Mouse (Mus musculus): ENCODE results near the gene Map3k4. TPM values are rescaled to one million over a fixed set of nuclear protein-coding genes. Genes with fewer than 3 reads are reported as not detected.

The Map3k4 gene
- total and polyA plus RNA-seq, 3 experiments, result 12.7 to 22.6 (median 20.9) TPM

- DNase-seq (ENCODE audit: extremely low read depth), result no peak
- TF ChIP-seq ELF1 (IDR thresholded peaks at IDR 0.05; ENCODE audit: low read depth, low read length) (no peak), RAD21 (IDR thresholded peaks at IDR 0.05; ENCODE audit: low read depth, low read length) (no peak), CTCF (conservative IDR thresholded peaks at IDR 0.05 in 1 of 2, IDR thresholded peaks at IDR 0.05 in 1 of 2; ENCODE audit: low read depth in 2 of 2, low read length in 2 of 2) (no peak), UBTF (IDR thresholded peaks at IDR 0.05; ENCODE audit: low read depth, low read length) (no peak)
- H3K4me2 ChIP-seq (ENCODE audit: insufficient read depth, low read depth, poor library complexity, severe bottlenecking), result no peak overlapping the region
- H3K4me3 ChIP-seq (replicated peaks in 1 of 3; ENCODE audit: low read depth in 2 of 3, low read length in 2 of 3, poor library complexity in 1 of 3), result no peak overlapping the region
- H3K4me1 ChIP-seq (ENCODE audit: control insufficient read depth in 1 of 2, insufficient read depth in 2 of 2), result peaks cover 14 to 61% of the 10 kb centered on the region in 2 experiments
- H3K36me3 ChIP-seq (replicated peaks in 1 of 2; ENCODE audit: control insufficient read depth in 1 of 2, insufficient read depth in 1 of 2, low read length in 1 of 2), result no peaks in the 10 kb centered on the region
- no peak overlapping the region for H3K27ac ChIP-seq (ENCODE audit: insufficient read depth, low read depth)
- in situ Hi-C loops (cut with MboI; ENCODE audit: low pct_ligation_motif_present, low pct_unique_long_range_greater_than_20kb, low sequenced_read_pairs), result no loop called here
- dilution Hi-C loops (cut with MboI; ENCODE audit: extremely low pct_ligation_motif_present, extremely low pct_unique_long_range_greater_than_20kb, low sequenced_read_pairs), result no loop called here
- H3K79me2 ChIP-seq (replicated peaks; ENCODE audit: control insufficient read depth, extremely low read depth, insufficient read depth, poor library complexity, severe bottlenecking), result no peaks in the 10 kb centered on the region
- H3K9ac ChIP-seq (ENCODE audit: insufficient read depth, low read depth), result no peak overlapping the region
- H3K27me3 ChIP-seq (replicated peaks), result no peaks in the 10 kb centered on the region
- no peaks in the 10 kb centered on the region for H3K9me3 ChIP-seq (replicated peaks; ENCODE audit: low read length)
Observed at GRCm38 (mm10) chr17:12309059-12309458, 9.5 kb downstream of the Map3k4 start.

GRCm38 (mm10) chr17:12307251-12308135 lies 11.1 kb downstream of the Map3k4 start:
- Histone ChIP-seq H3K4me1 (ENCODE audit: control insufficient read depth in 1 of 2, insufficient read depth in 2 of 2) (peaks cover 14 to 59% of the 10 kb centered on the region in 2 experiments), H3K36me3 (replicated peaks in 1 of 2; ENCODE audit: control insufficient read depth in 1 of 2, insufficient read depth in 1 of 2, low read length in 1 of 2) (no peaks in the 10 kb centered on the region), H3K9me3 (replicated peaks; ENCODE audit: low read length) (no peaks in the 10 kb centered on the region), H3K27ac (ENCODE audit: insufficient read depth, low read depth) (peak overlapping the region; percentile 47), H3K27me3 (replicated peaks) (no peaks in the 10 kb centered on the region), H3K4me3 (replicated peaks in 1 of 3; ENCODE audit: low read depth in 2 of 3, low read length in 2 of 3, poor library complexity in 1 of 3) (peak overlapping the region; percentile 18 to 31 (median 29)), H3K4me2 (ENCODE audit: insufficient read depth, low read depth, poor library complexity, severe bottlenecking) (peak overlapping the region; percentile 76), H3K79me2 (replicated peaks; ENCODE audit: control insufficient read depth, extremely low read depth, insufficient read depth, poor library complexity, severe bottlenecking) (no peaks in the 10 kb centered on the region), H3K9ac (ENCODE audit: insufficient read depth, low read depth) (peak overlapping the region; percentile 20)
- peak; percentile 78 for DNase-seq (ENCODE audit: extremely low read depth)
- in situ Hi-C loops (cut with MboI; ENCODE audit: low pct_ligation_motif_present, low pct_unique_long_range_greater_than_20kb, low sequenced_read_pairs), result no loop called here
- dilution Hi-C loops (cut with MboI; ENCODE audit: extremely low pct_ligation_motif_present, extremely low pct_unique_long_range_greater_than_20kb, low sequenced_read_pairs), result no loop called here
- TF ChIP-seq RAD21 (IDR thresholded peaks at IDR 0.05; ENCODE audit: low read depth, low read length) (no peak; the same call in 1 of the 2 replicates), USF2 (conservative IDR thresholded peaks at IDR 0.05; ENCODE audit: low read depth, low read length) (no peak), EP300 (IDR thresholded peaks at IDR 0.05; ENCODE audit: low read length) (peak; percentile 62), CTCF (conservative IDR thresholded peaks at IDR 0.05 in 1 of 2, IDR thresholded peaks at IDR 0.05 in 1 of 2; ENCODE audit: low read depth in 2 of 2, low read length in 2 of 2) (peak in 1 of 2 experiments; percentile 36; a peak in 2 of 4 replicates), TCF12 (IDR thresholded peaks at IDR 0.05; ENCODE audit: low read depth, low read length) (0 out of 2 replicates have a peak, but pooled peaks have one; percentile 17), POLR2A (IDR thresholded peaks at IDR 0.05; ENCODE audit: low read depth, low read length) (no peak), MAFK (IDR thresholded peaks at IDR 0.05; ENCODE audit: insufficient replicate concordance, low read length) (no peak), BHLHE40 (IDR thresholded peaks at IDR 0.05; ENCODE audit: low read depth, low read length) (no peak; the same call in 1 of the 2 replicates), MAX (IDR thresholded peaks at IDR 0.05; ENCODE audit: low read length) (peak; percentile 70), IRF4 (IDR thresholded peaks at IDR 0.05; ENCODE audit: low read depth, low read length) (peak; percentile 65), MXI1 (IDR thresholded peaks at IDR 0.05; ENCODE audit: low read depth, low read length) (0 out of 2 replicates have a peak, but pooled peaks have one; percentile 61), MYC (IDR thresholded peaks at IDR 0.05; ENCODE audit: low read depth, low read length) (peak; percentile 91), MAZ (IDR thresholded peaks at IDR 0.05; ENCODE audit: low read depth, low read length) (no peak), ELF1 (IDR thresholded peaks at IDR 0.05; ENCODE audit: low read depth, low read length) (peak; percentile 51; the same call in 1 of the 2 replicates), ETS1 (conservative IDR thresholded peaks at IDR 0.05; ENCODE audit: low read depth, low read length) (peak; percentile 46), E2F4 (IDR thresholded peaks at IDR 0.05; ENCODE audit: insufficient replicate concordance, low read depth, low read length) (no peak), ZNF384 (IDR thresholded peaks at IDR 0.05; ENCODE audit: low read depth, low read length) (no peak), HCFC1 (IDR thresholded peaks at IDR 0.05; ENCODE audit: low read depth, low read length) (no peak), UBTF (IDR thresholded peaks at IDR 0.05; ENCODE audit: low read depth, low read length) (peak; percentile 73), ZMIZ1 (IDR thresholded peaks at IDR 0.05; ENCODE audit: low read depth, low read length) (no peak), GABPA (IDR thresholded peaks at IDR 0.05; ENCODE audit: insufficient replicate concordance, low read depth, low read length) (no peak), SIN3A (IDR thresholded peaks at IDR 0.05; ENCODE audit: low read length) (no peak), JUN (IDR thresholded peaks at IDR 0.05; ENCODE audit: insufficient read depth, low read depth, low read length) (no peak), KAT2A (IDR thresholded peaks at IDR 0.05; ENCODE audit: insufficient replicate concordance, low read length) (no peak), ZKSCAN1 (IDR thresholded peaks at IDR 0.05; ENCODE audit: borderline replicate concordance, low read depth, low read length) (no peak), MEF2A (IDR thresholded peaks at IDR 0.05; ENCODE audit: borderline replicate concordance, low read depth, low read length) (0 out of 2 replicates have a peak, but pooled peaks have one; percentile 45), NRF1 (IDR thresholded peaks at IDR 0.05; ENCODE audit: low read depth, low read length) (0 out of 2 replicates have a peak, but pooled peaks have one; percentile 25), CHD1 (IDR thresholded peaks at IDR 0.05; ENCODE audit: low read depth, low read length) (no peak), SMC3 (IDR thresholded peaks at IDR 0.05; ENCODE audit: low read depth, low read length) (no peak; the same call in 1 of the 2 replicates)
